Mouse (Mus musculus) left cerebral cortex, postnatal 4 days (tissue): ENCODE measurements around the gene Trim30b. TPM values are rescaled to one million over a fixed set of nuclear protein-coding genes. Genes with fewer than 3 reads are reported as not detected.
"Not testable (repeated sequence)": the region's sequence is repeated elsewhere in the genome, so short reads cannot be mapped to it uniquely, and the experiment has no call there.

Experiments
- DNase-seq: peaks from one replicate; pipeline ENCODE4 v3.0.0-alpha.2; 2022
- intact Hi-C: fragments of 180-260 bp; cut with DNase I; formaldehyde crosslinking; loops from one replicate; pipeline ENCODE4 v1.15.1; 2025
- total RNA-seq, 2 experiments: library from RNA; stranded (reverse); gene quantifications; 2 replicates each; pipeline ENCODE4 v1.2.3; 2021

The Trim30b gene
- not detected for total RNA-seq

- no peak for DNase-seq
Measured at GRCm38 (mm10) chr7:104369736-104370414, at the start of gene Trim30b. Gene Trim30b (minus strand): TSS chr7:104369884.

DNA sequence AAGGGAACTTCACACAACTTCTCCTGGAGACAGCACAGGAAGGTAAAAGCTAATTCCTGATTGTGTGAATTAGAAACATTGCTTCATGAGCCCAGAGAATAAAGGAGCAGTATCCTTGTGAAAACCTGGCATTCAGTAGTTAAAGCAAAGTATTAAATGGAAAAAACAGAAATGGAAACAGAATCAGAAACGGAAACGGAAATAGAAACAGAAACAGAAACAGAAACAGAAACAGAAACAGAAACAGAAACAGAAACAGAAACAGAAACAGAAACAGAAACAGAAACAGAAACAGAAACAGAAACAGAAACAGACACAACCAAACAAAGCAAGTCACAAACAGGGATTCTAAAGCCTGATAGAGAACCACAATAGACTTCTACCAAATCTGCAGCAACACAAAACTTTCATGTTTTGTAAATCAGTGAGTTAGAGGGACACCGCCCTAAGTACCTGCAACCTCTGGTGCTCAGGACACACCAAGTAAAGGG lies 34.8 kb upstream of the Trim30b start:
- DNase-seq, result no peak
- intact Hi-C loops, result no loop called here

More at GRCm38 (mm10) chr7:104369736-104370414, at the start of gene Trim30b:
- intact Hi-C loops, result no loop called here

DNA sequence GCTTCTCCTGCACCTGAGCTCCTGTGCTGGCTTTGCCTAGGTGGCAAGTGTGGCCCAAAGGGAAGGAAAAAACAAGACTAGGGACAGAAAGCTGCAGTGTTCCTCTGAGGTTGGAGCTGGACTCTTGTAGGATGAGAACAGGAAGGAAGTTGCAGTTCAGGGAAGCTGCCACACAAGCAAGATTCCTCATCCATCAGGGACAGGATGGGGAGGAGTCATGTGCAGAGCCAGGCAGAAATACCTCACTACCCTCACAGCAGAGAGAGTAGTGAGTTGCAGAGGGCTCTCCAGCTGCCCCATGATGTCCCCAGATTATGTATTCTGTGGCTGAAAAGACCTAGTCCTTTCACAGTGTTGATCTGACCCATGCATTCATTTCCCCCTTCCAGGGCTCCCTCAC lies 31.5 kb upstream of the Trim30b start:
- intact Hi-C loops, result no loop called here
- no peak for DNase-seq

DNA sequence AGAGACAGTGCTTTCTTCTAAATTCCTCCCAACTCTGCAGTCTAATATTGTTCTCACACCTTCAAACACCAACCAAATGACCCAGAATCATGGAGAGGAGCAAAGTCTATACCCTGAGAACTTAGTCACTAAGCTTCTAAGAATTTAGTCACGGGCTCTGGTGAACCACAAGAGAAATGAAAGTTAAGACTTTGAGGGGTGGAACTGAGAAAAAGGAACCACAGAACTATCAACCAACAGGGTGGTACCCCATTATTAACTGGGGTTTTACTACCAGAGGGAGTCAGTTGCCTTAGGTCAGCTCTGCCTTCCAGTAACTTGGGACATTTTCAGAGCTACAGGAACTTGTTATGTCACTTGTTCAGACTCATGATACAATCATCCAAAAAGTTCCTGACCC lies 31.0 kb upstream of the Trim30b start, which contains the start of gene Trim30c:
TSS of gene Trim30c (minus strand) at position 140 of the 400 bp plus-strand sequence.
- intact Hi-C loops, result no loop called here
- DNase-seq, result no peak

GRCm38 (mm10) chr7:104398492-104398891 lies 28.8 kb upstream of the Trim30b start:
- intact Hi-C loops, result no loop called here
- no peak for DNase-seq

DNA sequence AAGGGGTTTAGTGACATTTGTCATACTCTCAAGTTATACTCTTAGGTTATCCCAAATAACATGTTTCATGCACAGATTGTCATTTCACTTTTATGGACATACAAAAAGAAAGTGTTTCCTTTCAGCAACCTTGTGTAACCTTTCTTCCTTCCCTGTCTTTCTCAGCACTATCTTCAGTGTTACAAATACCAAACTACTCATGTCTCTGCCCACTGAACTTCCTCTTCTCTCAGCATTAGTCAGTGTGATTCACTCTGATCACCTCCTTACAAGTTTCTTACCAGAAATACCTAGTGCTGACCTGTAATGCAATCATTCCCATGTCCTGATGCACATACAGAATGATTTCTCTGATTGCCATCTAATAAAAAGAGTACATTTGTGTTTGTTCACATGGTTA lies 3.3 kb downstream of the Trim30b start:
- no peak for DNase-seq
- intact Hi-C loops, result no loop called here

GRCm38 (mm10) chr7:104353600-104353967 lies 16.1 kb downstream of the Trim30b start:
- no peak for DNase-seq
- intact Hi-C loops, result no loop called here

DNA sequence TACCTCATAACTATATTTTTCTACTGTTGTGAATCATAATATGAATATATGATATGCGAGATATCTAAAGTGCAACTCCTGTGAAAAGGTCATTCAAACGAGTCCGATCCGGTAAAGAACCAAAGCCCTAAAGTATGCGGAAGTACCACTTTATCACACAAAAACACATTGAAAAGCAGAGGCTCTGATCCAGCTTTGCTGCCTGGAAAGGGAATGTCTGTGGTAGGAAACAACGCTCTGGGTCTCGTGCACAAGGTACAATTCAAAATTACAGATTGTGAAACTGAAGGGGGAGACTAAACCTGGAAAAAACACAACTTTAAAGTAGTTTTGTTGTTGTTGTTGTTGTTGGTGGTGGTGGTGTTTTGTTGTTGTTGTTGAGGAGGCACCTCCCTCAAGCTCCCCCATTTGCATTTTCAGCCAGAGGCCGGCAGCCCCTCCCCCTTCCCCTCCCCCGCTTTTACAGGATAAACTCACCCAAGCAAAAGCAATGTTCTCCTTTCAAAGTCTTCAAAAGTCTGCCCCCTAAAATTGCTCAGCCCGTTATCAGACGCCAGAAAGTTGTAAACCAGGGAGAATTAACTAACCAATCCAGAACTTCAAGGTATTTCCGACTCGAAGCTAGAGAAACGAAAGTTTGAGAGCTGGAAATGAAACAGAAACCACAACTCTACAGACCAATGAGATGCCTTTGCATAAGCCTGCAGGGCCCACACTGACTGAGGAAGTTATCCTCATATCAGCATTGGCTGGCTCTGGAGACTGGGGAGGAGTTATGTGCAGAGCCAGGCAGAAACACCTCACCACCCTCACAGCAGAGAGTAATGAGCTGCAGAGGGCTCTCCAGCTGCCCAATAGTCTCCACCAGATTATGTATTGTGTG lies 16.7 kb downstream of the Trim30b start, which contains the start of gene Trim12c:
TSS of gene Trim12c (minus strand) at position 646 of the 883 bp plus-strand sequence.
- DNase-seq, result peak; percentile 9
- intact Hi-C loops, result no loop called here

- intact Hi-C loops, DNase-seq: not testable (repeated sequence)
Measured at GRCm38 (mm10) chr7:104348043-104348442, 21.6 kb downstream of the Trim30b start.

DNA sequence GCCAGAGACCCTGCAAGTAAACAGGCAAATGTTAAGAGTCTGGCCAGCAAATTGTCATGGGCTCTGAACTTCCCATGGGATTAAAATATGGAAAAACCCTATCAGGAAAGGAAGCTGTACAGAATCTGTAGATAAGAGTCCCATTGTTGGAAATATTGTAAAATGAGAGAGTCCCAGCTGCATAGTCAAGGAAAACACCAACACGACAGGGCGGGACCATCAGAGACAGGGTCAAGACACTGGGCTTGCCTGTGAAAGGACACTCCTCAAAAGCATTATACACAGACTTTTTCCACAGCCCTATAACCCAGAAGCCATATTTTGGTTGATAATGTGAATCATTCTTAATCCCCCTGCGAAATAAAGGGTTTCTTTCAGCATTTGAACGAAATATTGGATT lies 28.9 kb downstream of the Trim30b start:
- DNase-seq, intact Hi-C loops: not testable (repeated sequence)

DNA sequence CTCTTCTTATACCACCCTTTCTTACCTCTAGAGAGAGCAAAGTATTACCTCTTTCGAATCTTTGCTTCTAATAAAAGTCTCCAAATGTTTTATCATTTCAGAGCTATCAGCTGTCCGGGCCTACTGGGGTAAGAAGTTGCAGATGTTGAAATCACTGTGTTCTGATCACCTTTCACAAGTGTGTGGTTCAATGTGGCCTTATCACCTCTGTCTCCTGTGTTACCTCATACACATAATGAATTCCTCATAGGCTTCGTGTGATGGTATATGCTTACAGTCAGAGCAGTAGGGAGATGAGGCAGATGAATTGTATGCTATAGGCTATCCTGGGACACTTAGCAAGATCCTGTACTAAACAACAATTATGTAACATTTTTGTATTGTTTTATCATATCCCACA lies 34.1 kb downstream of the Trim30b start:
- intact Hi-C loops, DNase-seq: not testable (repeated sequence)

DNA sequence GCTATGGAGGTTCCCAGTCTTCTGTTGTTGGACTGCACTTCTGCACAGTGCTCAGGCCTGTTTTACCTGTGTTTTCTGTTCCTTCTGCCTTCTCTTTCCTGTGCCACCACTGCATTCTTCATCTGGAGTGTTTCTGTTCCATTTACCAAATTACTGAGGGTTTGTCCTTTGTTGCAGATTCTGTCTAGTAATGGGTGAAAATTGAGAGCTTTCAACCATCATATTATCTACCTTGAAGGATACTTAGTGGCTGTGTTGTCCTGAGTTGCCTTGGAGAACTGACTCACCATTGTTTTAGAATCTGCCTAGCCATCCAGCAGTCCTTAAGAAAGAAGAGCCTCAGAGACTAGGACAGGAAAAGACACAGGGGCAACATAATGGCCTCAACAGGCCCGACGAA lies 40.5 kb downstream of the Trim30b start, which contains the start of gene Trim34b:
TSS of gene Trim34b (plus strand) at position 301 of the 400 bp plus-strand sequence.
- DNase-seq, intact Hi-C loops: not testable (repeated sequence)

- intact Hi-C loops, result no loop called here
- no peak for DNase-seq
Measured at GRCm38 (mm10) chr7:104322028-104322427, 47.7 kb downstream of the Trim30b start.

DNA sequence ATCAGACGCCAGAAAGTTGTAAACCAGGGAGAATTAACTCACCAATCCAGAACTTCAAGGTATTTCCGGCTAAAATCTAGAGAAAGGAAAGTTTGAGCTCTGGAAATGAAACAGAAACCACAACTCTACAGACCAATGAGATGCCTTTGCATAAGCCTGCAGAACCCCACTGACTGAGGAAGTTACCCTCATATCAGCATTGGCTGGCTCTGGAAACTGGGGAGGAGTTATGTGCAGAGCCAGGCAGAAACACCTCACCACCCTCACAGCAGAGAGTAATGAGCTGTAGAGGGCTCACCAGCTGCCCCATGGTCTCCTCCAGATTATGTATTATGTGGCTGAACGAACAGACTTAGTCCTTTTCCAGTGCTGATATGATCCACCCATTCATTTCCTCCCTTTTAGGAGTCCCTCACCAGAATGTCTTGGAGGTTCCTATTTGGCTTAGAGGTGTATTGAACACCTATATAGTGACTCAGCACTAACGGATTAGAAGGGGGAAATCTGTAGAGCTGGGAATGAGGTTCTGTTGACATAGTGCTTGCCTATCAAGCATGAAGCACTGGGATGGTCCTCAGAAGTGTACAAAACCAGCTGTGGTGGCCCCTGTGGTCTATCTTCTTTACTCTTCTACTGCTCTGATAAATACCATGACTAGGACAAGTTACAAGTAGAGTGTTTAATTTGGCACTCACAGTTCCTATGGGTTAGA lies 54.2 kb downstream of the Trim30b start, which contains the start of gene Trim12a:
TSS of gene Trim12a (minus strand) at position 98 of the 712 bp plus-strand sequence.
- intact Hi-C loops, DNase-seq: not testable (repeated sequence)

GRCm38 (mm10) chr7:104314796-104315353 lies 54.8 kb downstream of the Trim30b start:
- intact Hi-C loops, result no loop called here
- no peak for DNase-seq

Other genes starting within 250 kb of the Trim30b start
- not detected for gene Ubqln5, start 240.1 kb downstream of the Trim30b start, total RNA-seq
- gene Olfr643, start 232.5 kb downstream of the Trim30b start, total RNA-seq, result not detected
- gene Ubqln3, start 226.6 kb downstream of the Trim30b start, total RNA-seq, result not detected
- not detected for gene Ubqlnl, start 219.3 kb downstream of the Trim30b start, total RNA-seq
- gene Olfm5, start 205.1 kb downstream of the Trim30b start, total RNA-seq, result not detected
- gene Olfr648, start 186.5 kb downstream of the Trim30b start, total RNA-seq, result under 1 TPM; 0.38 to 0.46 TPM
- gene Olfr649, start 173.9 kb downstream of the Trim30b start, total RNA-seq, result not detected
- under 1 TPM; 0.24 to 0.28 TPM for gene Trim6, start 151.1 kb downstream of the Trim30b start, total RNA-seq
- gene Trim34a, start 125.4 kb downstream of the Trim30b start, total RNA-seq, result 1 to 10 TPM in 1 of 2 experiments, under 1 TPM in 1; 0.78 to 1.0 TPM
- under 1 TPM; 0.20 to 0.46 TPM for gene Trim5, start 81.8 kb downstream of the Trim30b start, total RNA-seq
- 1 to 10 TPM; 1.4 to 2.3 TPM for gene Trim12a, start 54.4 kb downstream of the Trim30b start, total RNA-seq
- not detected for gene Trim34b, start 40.4 kb downstream of the Trim30b start, total RNA-seq
- gene Trim12c, start 16.5 kb downstream of the Trim30b start, total RNA-seq, result 1 to 10 TPM; 1.6 to 2.0 TPM
- gene Trim30c, start 31.0 kb upstream of the Trim30b start, total RNA-seq, result not detected
- gene Trim30a, start 95.3 kb upstream of the Trim30b start, total RNA-seq, result under 1 TPM; 0.52 to 0.56 TPM
- gene Trim30d, start 138.0 kb upstream of the Trim30b start, total RNA-seq, result under 1 TPM in 1 of 2 experiments, not detected in 1; 0.30 TPM
- not detected for gene Olfr651, start 180.2 kb upstream of the Trim30b start, total RNA-seq
- not detected for gene Olfr652, start 191.0 kb upstream of the Trim30b start, total RNA-seq
- gene Olfr653, start 207.4 kb upstream of the Trim30b start, total RNA-seq, result not detected
- not detected for gene Olfr654, start 217.1 kb upstream of the Trim30b start, total RNA-seq
- gene Olfr655, start 231.9 kb upstream of the Trim30b start, total RNA-seq, result not detected
- gene Olfr656, start 244.1 kb upstream of the Trim30b start, total RNA-seq, result under 1 TPM in 1 of 2 experiments, not detected in 1; 0.08 TPM